Mouse (Mus musculus) heart, adult 8-10 months (tissue): Measurements from ENCODE around the gene Zic5. TPM values are rescaled to one million over a fixed set of nuclear protein-coding genes. Genes with fewer than 3 reads are reported as not detected.

ENCODE experiments used
- DNase-seq: peaks from one replicate; pipeline ENCODE4 v3.0.0; 2022; ENCODE audit warnings: low spot score
- total RNA-seq, 4 experiments: library from RNA; stranded (reverse); gene quantifications; 2 replicates each; pipeline ENCODE4 v1.2.4; 2022

Gene Zic5
- total RNA-seq: not detected

DNA sequence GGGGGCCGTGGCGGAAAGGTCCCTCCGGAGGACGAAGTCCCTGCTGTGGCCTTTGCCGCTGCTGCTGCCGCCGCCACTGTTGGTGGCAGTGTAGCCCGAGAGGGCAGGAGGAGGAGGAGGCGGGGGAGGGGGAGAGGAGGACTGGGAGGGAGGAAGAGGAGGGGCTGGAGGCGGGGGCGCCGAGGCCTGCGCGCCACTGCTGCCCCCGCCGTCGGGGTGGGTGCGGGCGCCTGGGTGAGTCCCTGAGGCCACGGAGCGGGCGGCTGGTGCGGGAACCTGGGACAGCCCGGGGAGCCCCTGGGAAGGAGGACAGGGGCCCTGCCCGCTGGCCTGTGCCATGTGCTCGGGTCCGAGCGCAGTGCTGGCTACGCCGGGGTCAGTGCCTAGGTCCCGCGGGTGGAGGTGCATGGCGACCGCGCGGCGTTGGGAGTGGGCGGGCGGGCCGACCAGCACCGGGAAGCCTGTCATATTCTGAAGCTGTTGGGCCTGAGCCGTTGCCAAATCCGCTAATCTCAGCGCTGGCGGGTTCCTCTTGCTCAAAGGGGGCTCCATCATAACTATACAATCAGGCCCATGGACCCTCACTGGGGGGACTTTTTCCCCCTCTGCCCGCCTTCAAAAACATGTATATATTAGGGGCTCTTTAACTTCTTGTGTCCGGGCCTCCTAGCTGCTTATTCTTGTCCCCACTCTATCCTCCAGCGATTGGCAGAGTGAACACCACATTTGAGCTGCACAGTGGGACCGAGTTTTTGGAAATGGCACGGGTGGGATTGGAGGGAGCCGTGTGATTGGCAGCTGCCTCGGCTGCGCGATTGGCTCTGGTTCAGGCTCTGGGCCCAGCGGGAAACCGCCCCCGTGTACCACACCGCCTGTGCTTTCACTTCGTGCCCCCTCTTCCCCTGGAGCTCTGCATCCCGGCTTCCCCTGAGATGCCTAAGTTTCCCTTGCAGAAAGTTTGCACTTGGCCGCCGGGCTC, at the start of gene Zic5:
Zic5 (minus strand) TSS at position 915 of the 979 bp plus-strand sequence.
- DNase-seq: no peak

DNA sequence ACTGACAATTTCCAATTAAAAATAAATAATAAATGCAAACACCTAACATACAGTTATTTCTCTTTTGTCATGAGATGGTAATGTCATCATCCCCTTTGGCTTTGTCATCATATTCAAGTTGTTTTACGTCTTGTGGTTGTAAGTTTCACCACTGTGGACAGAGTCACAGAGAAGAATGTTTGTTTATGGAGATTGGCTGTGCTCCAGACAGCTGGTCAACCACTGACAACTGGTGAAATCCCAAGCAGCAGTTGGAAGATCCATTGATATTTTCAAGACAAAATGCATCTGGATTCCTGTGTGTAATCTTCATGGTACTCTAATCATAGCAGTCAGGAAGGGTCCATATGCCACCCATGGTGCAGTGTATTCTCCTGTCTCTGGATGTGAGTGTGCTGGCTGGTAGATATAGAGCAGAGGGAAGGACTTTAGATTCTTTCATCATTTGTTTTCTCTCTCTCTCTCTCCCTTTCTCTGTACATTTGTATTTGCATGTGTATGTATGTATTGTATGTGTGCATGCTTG, 48.1 kb upstream of the Zic5 start:
- no peak for DNase-seq

DNA sequence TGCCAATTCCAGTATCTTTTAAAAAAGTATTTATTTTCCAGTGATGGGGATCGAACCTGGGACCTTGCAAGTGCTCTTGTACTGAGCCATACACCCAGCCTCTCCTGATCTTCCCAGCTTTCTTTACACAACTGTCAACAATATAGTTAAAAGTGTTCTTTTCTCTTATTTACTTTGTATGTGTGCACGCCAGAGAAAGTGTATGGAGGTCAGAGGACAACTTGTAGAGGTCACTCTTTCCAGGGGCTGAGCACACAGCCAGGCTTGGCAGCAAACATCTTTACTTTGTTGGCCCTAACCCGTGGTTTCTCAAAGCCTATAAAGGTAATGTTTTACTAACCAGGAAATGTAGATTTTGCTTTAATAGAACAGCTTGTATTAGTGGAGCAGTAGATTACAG, 46.0 kb upstream of the Zic5 start:
- no peak for DNase-seq

DNA sequence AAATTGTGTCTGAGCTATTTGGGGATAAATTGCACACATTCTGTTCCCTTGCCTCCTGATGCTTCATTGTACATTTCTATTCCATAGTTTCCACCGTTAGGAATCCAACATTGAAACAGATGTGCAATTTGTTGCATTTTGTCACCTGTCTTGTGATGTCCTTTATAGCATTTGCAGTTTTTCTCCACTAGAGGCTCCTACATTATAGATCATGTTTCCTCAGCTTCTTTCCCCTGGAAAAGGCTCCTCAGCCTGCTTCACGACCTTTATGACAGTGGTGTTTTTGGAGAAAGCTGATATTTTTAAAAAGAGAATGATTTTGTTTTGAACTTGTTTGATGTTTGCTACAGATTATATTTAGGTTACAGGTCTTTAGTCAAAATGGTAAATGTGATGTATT, 43.6 kb upstream of the Zic5 start:
- no peak for DNase-seq

DNA sequence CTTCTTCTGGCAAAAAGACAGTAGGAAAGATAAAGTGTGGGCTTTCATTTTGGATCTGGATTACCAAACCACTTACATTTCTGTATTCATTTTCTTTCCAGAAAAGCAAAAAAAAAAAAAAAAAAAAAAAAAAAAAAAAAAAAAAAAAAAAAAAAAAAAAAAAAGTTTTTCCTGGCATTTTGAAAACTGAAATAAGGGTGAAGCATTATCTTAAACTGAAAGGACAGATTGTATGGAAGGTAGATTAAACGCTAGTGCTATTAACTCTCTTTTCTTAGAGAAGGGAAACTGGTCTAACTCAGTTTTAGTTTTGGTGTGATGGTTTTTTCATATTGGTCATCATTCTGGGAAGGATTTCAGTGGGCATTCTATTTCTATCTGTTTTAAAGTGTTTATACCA, 26.5 kb upstream of the Zic5 start:
- no peak for DNase-seq

DNA sequence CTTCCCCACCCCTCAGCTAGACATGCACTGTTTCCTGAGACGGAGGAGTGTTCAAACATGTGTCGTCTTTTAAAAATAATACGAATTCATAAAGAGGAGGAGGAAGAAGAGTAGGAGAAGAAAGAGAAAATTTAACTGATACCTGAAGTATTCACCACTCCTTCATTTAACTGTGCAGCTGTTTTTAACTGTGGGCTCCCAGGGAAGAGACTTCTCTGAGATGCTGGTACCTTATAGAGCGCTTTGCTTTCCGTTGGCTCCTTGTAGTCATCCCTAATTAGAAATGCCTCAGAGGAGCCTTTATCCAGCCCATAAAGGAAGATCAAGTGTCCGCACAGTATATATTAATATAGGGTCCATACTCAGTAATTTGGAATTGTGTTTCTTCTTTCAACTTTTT, 26.0 kb upstream of the Zic5 start:
- DNase-seq: no peak

DNA sequence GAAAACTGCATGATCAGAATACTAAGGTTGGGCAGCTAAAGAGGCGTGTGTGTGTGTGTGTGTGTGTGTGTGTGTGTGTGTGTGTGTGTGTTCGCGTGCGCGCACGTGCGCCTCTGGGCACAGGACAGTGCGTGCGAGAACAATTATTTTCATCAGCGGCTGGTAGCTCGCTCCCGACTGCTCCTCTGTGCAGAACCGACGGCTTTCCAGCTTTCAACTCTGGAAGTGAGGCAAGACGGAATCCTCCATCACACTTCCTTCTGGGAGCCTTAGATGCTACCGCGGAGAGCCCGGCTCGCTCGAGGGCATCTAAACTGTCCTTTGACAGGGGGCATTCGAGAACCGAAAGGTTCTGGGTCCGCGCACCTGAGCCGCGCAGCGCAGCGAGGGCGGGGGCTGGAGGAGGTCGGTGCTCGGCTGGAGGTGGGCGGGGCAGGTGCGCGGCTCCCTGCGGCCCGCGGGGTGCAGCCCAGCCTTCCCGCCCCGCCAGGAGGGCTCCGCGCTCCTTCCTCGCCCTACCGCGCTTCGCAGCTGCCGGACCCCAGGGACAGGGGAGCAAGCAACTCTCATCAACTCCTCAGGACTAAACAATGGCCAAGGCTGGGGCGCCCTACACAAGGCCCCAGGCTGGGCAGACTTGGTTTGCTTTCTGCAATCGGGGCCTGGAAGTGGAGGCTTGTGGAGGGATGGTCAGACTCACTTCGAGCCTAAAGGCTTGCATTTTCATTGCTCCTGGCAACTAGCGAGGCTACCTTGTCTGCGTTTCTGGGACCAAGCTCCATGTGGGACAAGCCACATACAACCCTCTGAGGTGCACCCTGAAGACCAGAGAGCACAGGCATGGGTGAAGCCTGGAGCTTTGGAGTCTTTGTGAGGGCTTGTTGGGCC, 25.2 kb upstream of the Zic5 start, which contains the start of gene Gm10837:
Gm10837 (plus strand) TSS at position 146 of the 888 bp plus-strand sequence.
- no peak for DNase-seq

DNA sequence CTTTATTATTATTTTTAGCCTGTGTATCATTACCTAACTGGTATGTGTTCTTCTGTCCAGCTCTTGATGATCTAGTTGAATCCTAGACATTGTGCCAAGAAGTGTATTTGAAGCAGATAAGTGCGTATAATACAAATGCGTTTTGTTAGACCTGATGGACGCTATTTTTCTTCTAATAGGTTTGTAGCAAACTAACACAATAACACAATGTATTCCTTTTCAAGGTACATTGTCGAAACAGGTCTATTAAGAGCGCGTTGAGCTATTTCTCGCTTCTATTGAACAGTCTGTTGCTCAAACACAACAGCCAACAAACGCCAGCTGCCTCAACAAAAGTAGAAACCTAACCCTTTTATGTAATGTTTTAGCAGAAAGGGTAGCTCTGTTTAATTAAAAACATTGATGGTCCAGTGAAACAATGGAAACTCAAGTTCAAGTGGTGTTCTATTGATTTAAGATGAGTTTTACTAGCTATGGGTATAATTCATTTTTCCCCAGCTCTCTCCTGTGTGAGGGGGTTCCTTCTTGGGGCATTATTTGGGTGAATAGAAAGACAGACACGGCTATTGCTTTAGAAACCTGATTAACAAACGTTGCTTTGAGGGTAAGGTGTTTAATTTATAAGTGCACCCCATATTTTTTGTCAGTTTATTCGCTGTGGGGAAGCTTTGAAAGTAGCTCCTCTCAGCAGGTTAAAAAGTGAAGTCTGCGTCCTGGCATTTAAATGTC, 24.4 kb upstream of the Zic5 start:
- DNase-seq: no peak

DNA sequence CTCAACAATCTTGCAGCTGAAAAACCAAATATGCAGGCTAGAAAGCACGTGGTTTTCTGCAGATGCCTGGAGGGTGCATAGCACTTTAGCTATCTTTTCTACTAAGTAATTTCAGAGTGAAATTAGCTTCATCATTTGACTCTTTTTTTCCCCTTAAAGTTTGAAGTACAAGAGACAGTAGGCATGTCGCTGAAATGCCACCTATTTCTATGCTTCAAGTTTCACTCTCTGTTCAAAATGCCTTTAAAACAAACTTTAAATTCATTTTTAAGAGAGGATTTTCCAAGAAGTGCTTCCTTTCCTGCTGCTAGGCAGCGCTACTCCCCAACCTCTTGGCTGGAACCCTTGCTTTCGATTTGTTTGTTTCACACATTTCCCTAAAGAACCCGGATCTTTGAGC, 23.6 kb upstream of the Zic5 start:
- no peak for DNase-seq

DNA sequence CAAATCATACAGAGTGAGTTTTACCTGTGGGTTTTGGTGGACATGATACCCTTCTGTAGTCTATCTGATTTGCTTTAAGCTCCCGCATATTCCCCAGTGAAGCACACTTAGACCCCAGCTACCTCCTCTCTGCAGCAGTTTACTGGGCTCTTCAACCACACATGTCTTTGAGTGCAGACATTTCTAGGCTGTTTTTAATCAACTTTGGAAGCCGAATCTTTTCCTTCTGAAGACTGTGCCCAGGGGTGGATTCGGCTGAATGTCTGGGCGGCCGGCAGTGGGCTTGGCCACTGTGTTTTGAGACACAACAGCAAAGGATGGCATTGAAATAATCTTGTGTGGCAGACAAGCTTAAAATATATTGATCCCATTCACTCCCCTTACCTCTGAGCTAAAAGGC, 21.9 kb upstream of the Zic5 start:
- DNase-seq: no peak

DNA sequence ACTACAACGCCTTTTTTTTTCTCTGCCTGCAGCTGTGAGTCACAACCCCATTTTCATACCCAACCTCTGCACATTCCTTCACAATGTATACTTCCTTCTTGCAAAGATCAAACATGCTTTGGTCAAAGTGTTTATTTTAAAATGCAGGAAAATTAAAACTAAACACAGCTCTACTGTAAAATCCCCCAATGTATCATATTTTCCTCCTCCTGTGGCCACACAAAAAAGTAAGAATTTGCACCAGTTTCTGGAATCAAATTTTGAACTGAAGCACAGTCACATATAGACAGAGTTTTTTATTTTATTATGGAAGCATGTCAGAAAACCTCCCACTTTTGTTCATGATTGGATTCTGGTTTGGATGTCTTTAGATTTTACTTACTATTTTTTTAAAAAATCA, 21.1 kb upstream of the Zic5 start:
- DNase-seq: no peak

DNA sequence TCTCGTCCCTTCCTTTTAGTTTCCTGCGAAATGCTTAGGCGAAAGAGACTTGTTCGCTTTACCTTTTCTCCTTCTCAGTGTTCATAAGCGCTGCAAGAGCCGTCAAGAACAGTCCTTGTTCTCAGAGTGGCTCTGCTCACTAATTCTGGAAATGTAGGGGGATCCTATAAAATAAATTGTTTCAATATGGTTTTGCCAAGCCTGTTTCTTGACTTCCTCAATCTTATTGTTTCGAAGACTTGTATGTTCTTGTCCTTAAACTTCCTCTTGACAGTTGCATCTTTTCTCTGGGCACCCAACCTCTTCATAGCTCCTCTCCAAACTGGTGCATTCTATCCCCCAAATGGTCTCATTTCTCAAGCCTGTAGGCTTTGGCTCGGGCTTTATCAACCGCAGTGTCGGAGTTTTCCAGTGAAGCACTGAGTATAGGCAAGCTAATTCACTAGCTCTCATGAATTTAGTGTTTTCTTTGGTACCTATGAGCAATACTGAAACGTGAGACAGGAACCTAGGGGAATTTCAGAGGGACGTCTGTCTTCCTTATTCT, 20.2 kb upstream of the Zic5 start:
- DNase-seq: no peak

DNA sequence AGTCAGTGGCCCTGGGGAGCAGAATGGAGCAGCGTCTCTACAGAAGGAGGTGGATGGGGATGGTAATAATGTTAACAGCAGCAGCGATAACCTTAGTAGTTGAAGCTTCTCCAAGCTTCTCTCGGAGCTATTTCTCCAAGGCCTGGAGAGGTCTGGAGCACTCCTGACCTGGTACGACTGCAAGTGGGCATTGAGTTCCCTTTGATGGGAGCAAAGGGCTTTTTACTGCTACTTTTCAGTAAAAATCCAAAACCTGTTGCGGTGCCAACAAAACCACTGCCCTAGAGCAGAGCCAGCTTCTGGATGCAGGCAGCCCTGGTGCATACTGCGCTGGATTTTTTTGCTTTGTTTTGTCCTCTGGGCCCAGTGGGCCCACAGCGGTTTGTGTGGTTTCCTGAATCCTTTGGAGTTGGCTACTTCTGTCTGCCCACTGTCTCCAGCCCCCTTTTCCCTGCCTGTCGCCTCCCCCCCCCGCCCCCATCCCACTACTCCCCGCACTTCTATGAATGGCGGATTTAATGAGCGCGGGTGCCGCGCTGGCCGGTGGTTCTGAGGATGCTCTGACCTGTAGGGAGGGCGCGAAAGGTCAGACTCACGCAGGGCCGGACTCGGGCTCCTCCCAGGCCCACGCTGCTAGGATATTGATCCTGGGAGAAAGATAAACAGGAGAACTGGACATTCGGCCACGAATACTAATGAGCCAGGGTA, 19.5 kb upstream of the Zic5 start:
- no peak for DNase-seq

DNA sequence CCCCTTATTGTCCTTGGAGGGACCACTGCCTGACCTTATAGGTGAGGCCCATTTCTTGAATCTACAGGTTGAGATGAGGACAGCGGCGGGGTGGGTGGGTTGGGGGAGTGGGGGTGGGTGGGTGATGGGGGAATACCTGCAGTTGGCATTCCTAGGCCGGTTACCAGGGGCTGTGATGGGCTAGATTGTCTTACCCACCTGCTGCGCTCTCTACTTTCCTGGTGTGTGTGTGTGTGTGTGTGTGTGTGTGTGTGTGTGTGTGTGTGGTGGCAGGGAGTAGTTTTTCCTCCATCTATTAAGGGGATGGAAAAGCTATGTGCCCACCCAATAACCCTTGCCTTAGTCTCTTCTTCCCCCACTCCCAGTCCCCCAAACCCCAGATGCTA, 19.0 kb upstream of the Zic5 start:
- DNase-seq: no peak

DNA sequence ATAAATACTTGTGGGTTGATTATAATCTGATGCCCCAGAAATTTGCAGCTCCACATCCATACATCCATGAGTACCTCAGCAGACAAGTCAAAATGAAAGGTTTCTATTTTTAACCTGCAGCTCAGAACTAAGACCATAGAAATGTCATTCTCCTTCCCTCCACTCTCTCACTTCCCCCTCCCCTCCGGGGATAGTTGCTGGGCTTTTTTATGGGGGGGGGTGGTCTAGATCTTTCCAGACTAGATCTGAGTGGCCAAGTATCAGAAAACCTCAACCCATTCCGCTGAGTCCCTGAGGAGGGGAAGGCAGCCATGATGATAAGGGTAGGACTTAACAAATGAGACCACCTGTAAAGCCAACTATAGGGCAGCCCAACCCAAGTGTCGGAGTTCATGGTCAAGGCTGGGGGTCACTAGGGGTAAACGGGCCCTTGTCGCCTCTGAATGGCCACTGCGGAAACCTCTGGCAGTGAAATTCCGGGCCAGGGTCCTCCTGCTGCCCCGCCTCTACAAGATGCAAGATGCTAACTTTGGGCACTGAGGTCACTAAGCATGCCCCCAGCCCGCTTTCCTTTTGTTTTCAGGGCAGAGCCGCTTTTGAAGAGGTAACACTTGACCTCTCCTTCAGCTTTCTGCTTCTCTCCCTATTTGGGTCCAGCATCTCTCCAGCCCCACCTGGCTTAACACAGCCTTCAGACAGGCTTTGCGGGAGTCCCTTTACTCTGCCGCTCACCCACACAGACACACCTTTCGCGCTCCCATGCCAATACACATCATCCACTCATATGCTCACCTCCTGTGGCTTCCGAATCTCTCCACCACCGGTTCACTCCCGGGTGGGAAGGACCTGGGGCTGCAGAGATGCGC, 18.3 kb upstream of the Zic5 start:
- DNase-seq: no peak

DNA sequence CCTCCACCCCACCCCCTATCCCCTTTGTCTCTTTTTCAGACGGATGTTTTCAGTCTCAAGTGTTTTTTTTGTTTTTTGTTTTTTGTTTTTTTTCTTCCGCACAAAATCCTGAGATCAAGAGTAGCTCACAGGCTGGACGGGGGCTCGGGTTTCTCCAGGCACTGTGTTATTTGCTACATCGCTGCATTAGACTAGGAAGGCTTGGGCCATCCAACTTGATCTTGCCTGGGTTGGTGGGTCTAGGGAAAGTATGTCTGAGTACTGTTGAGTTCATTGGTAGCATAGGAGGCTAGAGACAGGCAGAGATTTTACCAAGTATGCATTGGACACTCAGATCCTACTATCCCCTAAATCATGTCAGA, 17.5 kb upstream of the Zic5 start:
- DNase-seq: no peak

DNA sequence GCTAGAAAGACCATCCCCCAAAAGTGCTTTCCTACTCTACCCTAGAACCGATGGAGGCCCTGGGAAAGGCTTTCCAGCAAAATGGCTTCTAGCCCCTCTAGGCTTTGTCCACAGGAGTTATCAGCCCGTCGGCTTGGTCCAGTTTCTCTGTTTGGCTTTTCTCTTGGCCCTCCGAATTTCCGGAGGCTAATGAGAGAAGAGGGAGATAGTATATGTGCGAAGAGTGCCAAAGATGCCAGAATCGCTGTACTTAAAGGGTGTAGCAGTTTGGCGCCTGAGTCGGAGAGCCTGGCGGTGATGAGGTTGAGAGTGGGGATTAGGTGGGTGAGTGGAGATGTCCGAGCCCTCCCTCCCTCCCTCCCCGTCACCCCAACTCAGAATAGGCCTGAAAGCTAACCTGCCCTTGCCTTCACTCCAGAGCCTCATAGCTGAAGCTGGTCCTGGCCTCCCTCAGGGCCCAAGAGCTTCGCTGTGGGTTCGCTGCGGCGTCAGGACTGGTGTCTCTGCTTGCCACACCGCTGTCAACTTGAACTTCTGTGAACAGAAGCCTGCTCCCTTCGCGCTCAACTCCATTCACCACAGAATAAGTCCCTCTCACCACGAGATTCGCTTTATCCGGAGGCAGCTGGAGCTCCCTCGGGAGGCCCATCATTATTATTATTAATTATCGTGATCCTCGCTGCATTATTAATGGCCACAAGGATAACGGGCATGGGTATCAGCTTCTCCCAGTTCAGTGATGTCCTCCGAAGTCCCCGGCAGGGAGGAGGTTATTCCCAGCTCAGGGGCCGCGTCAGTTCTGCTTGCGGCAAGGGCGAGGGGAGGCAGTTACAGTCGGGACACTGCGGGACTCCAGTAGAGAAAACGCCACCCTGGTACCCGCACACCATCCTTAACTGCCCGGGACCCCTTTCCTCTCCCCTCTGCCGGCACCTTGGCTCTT, 16.9 kb upstream of the Zic5 start:
- no peak for DNase-seq

DNA sequence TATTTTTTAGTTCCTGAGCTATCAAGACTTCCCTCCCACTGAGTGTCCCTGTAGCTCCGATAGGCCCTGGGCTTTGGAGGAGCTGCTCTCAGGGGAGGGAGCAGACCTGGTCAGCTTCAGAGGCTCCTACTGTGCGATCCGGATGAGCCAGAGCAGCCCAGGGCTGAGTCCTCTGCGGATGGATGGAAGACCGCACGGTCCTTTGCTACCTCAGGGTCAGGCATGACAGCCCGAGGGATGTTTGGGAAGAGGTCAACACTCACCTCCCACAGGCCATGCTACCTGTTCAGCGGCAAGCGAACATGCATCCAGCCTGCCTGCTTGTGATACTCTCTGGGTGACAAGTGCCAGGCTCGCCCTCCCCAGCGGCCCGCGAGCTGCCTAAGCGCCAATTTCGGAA, 15.7 kb upstream of the Zic5 start:
- DNase-seq: no peak

DNA sequence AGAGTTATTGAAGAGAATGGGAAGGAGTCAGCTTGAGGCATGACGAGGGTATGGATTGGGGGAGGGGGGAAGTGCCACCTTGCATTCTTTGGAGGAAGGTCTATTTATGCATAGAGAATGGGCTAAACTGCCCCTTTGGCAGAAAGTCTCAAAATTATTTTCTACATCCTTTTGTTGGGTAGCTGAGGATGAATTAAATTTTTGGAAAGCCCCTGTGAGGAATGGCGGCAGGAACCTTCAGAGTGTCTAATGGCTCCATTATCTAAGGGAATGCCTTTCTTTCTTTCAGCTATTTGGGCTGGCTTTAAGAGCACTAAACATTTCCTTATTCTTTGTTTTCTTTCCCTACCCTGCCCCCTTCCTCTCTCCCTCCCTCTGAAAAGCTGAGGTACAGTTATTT, 14.9 kb upstream of the Zic5 start:
- no peak for DNase-seq
